Mouse (Mus musculus) Patski (cell line): ENCODE results near the gene Actr10. TPM values are rescaled to one million over a fixed set of nuclear protein-coding genes. Genes with fewer than 3 reads are reported as not detected.

Source experiments
- ATAC-seq: fragments of 100-300 bp; one replicate; pipeline ENCODE4 v1.8.0; 2021
- CTCF ChIA-PET: fragments of 350-600 bp; sonication (Branson Sonifier 250); formaldehyde crosslinking; loops from one replicate; lab custom pipeline; 2022; ENCODE audit warnings: inconsistent platforms; lab: Charles Lee
- POLR2A ChIA-PET: fragments of 350-600 bp; sonication (Branson Sonifier 250); formaldehyde crosslinking; loops from one replicate; lab custom pipeline; 2022; ENCODE audit warnings: antibody characterized with exemption, inconsistent platforms; lab: Charles Lee
- DNase-seq: peaks from one replicate; pipeline ENCODE4 v3.0.0-alpha.2; 2011; ENCODE audit warnings: low read depth, low spot score
- H3K27me3 ChIP-seq: fragments of 371-371 bp; one replicate; pipeline ENCODE4 v1.5.1; 2021
- CTCF ChIP-seq: fragments of 100-300 bp; IDR thresholded peaks from one replicate; pipeline ENCODE4 v1.5.1; 2021
- in situ Hi-C: fragments of 300-500 bp; cut with MboI; formaldehyde crosslinking; loops from 3 replicates; pipeline ENCODE4 v1.11.1; 2018; ENCODE audit warnings: low pct_unique_long_range_greater_than_20kb, mixed read lengths
- polyA plus RNA-seq: library from polyadenylated mRNA; unstranded; gene quantifications from one replicate; pipeline ENCODE4 v1.2.3, GENCODE M21; 2021

Gene Actr10
- polyA plus RNA-seq, 1 experiment from 2014 or later, result 203 TPM

DNA sequence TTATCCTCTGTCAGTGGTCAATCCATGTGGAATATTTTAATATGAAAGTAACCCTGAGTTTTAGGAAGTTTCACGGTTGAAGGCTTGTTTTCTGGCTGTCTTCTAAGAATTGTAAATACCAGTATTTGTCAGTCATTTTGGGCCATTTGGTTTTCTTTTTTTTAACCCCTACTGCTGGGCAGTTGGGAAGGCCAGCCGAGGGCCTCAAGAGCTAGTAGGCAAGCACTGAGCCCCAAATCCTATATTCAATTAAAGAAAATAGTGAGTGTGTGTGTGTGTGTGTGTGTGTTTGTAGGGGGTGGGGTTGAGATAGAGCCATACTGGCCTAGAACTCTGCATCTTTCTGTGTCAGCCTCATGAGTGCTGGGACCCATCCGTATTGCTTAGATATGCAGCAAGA, 38.2 kb downstream of the Actr10 start:
- CTCF ChIA-PET, result interaction anchor here (1.3 kb wide), 1 partner anchor 9 kb away, joined by 5 read pairs; no protein-coding TSS in a partner anchor

DNA sequence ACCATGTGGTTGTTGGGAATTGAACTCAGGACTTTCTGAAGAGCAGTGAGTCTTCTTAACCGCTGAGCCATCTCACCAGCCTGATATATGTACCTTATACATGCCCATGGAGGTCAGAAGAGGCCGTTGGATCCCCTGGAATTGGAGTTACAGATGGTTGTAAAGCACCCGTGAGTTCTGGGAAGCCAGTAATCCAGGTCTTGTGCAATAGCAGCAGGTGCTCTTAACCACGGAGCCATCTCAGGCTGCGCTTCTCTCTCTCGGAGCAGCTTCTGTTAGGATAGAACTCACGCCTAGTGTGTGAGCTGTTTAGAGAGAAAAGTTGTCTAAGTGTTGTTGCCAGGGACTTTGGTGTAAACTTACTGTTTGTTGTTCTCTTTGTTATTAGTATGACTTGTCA, 40.7 kb downstream of the Actr10 start:
- CTCF ChIA-PET, result no interaction called here
- no peak for ATAC-seq
- POLR2A ChIA-PET, result interaction anchor here (0.7 kb wide), 1 partner anchor 27 kb away, joined by 4 read pairs; no protein-coding TSS in a partner anchor
- TF ChIP-seq CTCF, result no peak
- DNase-seq, result no peak
- no peaks in the 10 kb centered on the region for H3K27me3 ChIP-seq
- in situ Hi-C loops, result no loop called here

More for the DNA sequence above, 38.2 kb downstream of the Actr10 start:
- DNase-seq (no peak), ATAC-seq (no peak)
- H3K27me3 ChIP-seq, result no peaks in the 10 kb centered on the region
- POLR2A ChIA-PET, result interaction anchor here (0.6 kb wide), 1 partner anchor 1405 kb away, joined by 3 read pairs; no protein-coding TSS in a partner anchor
- no peak for TF ChIP-seq CTCF
- in situ Hi-C loops, result no loop called here

DNA sequence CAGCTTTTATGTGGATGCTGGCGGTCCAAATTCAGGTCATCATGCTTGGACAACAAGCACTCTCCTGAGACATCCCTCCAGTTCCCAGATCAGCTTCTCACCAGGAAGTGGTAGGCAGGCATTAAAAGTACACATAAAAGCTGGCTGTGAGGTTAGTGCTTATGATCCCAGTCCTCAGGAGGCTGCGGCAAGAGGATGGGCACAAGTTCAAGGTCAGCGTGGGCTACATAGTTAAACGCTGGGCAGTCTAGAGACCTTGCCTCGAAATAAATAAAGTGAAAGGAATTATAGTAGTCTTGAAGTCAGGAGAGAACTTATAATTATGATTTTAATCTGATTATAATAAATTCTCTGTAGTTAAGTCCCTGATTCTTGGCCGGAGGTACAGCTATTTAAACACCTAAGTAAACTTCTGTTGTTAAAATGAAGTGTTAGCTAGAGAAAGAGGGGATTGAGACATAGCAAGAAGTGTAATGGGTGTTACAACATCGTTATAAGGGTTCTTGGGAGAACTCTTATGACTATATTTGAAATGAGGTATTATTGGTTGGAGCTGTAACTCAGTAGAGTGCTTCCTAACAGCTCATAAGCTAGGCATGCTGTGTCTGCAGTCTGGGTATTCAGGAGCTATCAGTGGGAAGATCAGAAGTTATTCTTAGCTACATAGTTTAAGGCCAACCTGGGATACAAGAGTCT, 47.3 kb downstream of the Actr10 start:
- DNase-seq, result no peak

GRCm38 (mm10) chr12:70997225-70997624, 59.6 kb downstream of the Actr10 start:
- ATAC-seq (no peak), DNase-seq (no peak)
- ChIA-PET CTCF (no interaction called here), POLR2A (interaction anchor here (0.6 to 1.1 kb wide), 3 partner anchors 13 to 65 kb away, joined by 3 to 6 read pairs (median 4); no protein-coding TSS in a partner anchor)
- TF ChIP-seq CTCF, result no peak
- in situ Hi-C loops, result no loop called here
- no peaks in the 10 kb centered on the region for H3K27me3 ChIP-seq

More for the DNA sequence above, 47.3 kb downstream of the Actr10 start:
- TF ChIP-seq CTCF, result no peak
- H3K27me3 ChIP-seq, result no peaks in the 10 kb centered on the region
- POLR2A ChIA-PET, result interaction anchor here (1.5 kb wide), 1 partner anchor 12 kb away, joined by 3 read pairs; no protein-coding TSS in a partner anchor
- in situ Hi-C loops, result no loop called here
- CTCF ChIA-PET, result interaction anchor here (1.0 to 1.3 kb wide), 2 partner anchors 9 to 15 kb away, joined by 3 to 5 read pairs; no protein-coding TSS in a partner anchor
- ATAC-seq, result no peak

DNA sequence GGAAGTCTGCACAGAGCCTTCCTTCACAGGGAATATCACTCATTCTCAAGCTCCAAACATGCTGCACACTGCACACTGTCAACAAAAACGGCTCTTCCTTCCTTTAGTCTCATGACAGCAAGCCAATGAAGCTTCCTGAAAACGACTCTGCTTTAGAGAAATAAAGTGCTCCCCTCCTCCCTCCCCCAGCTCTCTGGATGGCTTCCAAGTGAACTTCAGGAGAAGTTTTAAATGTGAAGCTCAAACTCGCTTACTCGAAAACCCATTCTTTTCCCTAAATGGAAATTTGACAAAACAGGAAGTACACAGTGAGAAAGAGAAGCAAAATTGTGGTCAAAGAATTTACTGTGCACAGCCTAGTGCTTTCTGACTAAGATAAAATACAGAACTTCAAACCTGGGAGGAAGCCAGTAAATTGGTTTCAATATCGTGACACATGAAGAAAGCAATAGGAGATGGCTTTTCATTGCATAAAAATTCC, 61.8 kb downstream of the Actr10 start:
- no peaks in the 10 kb centered on the region for H3K27me3 ChIP-seq
- no peak for TF ChIP-seq CTCF
- ChIA-PET POLR2A (interaction anchor here (0.5 to 0.6 kb wide), 2 partner anchors 18 to 311 kb away, joined by 3 to 4 read pairs; no protein-coding TSS in a partner anchor), CTCF (no interaction called here)
- DNase-seq (no peak), ATAC-seq (no peak)
- in situ Hi-C loops, result no loop called here

DNA sequence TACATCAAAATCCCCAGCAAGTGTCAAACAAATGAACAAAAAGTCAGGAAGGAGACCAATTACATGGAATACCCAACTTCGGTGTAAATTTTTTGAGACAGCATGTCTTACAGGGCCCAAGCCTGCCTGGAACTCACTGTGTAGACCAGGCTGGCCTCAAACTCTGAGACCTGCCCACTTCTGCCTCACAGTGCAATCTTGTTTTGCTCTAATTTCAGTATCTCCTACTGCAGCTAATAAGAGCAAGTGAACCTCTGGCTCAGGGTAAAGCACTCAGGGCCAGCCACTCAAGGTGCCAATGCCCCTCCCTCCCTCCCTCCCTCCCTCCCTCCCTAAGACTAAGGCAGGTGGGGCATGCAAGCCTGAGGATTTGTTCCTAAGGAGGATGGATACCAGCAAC, 62.7 kb downstream of the Actr10 start:
- H3K27me3 ChIP-seq, result no peaks in the 10 kb centered on the region
- no peak for TF ChIP-seq CTCF
- ATAC-seq, result no peak
- CTCF ChIA-PET, result no interaction called here
- DNase-seq, result no peak
- in situ Hi-C loops, result no loop called here
- POLR2A ChIA-PET, result no interaction called here

DNA sequence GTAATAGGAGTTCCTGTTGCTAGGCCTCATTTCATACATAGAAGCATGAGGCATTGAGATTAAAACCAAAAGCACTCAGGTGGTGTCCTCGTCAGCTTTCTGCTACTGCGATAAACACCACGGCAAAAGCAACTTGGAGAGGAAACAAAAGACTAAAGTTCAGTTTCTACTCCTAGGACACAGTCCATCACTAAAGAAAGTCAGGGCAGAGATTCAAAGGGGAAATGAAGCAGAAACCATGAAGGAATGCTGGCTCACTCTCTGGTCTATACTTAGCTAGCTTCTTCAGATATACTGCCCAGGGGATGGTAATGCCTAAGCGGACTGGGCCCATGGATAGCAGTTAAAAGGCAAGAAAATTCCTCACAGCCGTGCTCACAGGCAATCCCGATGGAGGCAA, 63.8 kb downstream of the Actr10 start:
- no peak for ATAC-seq
- no peak for TF ChIP-seq CTCF
- no peaks in the 10 kb centered on the region for H3K27me3 ChIP-seq
- POLR2A ChIA-PET, result no interaction called here
- CTCF ChIA-PET, result no interaction called here
- no peak for DNase-seq
- in situ Hi-C loops, result no loop called here

DNA sequence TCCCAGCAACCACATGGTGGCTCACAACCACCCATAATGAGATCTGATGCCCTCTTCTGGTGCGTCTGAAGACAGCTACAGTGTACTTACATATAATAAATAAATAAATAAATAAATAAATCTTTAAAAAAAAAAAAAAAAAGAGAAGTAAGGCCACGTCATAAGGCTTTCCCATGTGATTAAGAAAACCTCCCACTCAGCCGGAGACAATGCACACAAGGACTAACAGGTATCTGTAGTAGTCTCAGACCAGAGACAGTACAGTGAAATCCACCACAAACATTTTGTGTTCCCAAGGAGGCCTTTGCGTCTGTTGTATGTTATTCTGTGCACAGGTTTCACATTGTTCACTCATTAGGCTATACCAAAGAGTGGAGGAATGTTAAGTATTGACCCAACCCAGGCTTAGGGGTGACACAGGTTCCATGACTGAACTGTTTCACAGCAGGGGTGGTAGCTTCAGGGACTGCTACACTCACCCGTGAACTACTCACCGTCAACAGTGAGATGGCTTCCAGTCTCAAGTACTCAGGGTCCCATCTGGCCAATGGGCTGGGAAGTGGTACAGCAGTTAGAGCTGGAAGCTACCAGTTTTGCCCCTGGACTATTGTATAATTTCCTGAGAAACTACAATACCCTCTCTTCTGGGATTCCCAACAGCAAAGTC, 66.2 kb downstream of the Actr10 start:
- POLR2A ChIA-PET, result no interaction called here
- no peak for ATAC-seq
- in situ Hi-C loops, result no loop called here
- DNase-seq, result no peak
- H3K27me3 ChIP-seq, result no peaks in the 10 kb centered on the region
- no peak for TF ChIP-seq CTCF
- CTCF ChIA-PET, result no interaction called here

DNA sequence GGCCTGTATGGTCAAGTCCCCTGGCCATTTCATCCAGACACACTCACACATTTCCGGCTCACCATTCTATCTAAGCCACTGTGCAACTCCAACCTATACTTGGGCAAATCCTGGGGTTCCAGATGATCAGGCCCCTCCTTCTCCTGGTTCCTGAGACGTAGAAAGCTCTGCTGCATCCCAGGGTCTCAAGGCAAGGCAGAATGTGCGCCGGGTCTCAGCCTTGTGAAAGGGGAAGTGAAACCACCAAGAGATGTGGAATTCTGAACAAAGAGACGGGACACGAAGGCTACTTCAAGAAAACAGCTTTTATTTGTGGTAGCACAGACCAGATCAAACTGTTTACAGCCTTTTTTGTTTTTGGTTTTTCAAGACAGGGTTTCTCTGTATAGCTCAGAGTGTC, 68.5 kb downstream of the Actr10 start:
- POLR2A ChIA-PET, result interaction anchor here (0.6 kb wide), 1 partner anchor 22 kb away, joined by 4 read pairs; no protein-coding TSS in a partner anchor
- CTCF ChIA-PET, result no interaction called here

DNA sequence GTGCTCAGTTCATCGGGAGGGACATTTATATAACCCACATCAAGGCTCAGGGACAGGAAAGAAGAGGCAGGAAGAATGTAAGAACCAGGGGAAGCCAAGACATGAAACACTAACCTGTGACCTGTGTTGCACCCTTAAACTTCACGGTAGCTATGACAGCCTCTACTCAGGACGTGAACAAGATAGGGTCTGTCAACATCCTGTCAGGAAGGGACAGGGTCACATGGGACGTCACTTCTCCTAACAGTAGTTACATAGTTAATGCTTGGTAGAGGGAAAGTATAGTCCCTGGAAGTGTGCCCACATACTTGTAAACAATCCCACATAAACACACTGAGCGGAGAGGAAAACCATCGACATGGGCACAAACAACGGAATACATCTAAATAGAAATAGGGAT, 69.2 kb downstream of the Actr10 start:
- no peaks in the 10 kb centered on the region for H3K27me3 ChIP-seq
- ATAC-seq, result no peak
- in situ Hi-C loops, result no loop called here
- ChIA-PET POLR2A (no interaction called here), CTCF (no interaction called here)
- TF ChIP-seq CTCF, result no peak
- no peak for DNase-seq

More for the DNA sequence above, 68.5 kb downstream of the Actr10 start:
- in situ Hi-C loops, result no loop called here
- TF ChIP-seq CTCF, result no peak
- no peak for ATAC-seq
- DNase-seq, result no peak
- no peaks in the 10 kb centered on the region for H3K27me3 ChIP-seq

DNA sequence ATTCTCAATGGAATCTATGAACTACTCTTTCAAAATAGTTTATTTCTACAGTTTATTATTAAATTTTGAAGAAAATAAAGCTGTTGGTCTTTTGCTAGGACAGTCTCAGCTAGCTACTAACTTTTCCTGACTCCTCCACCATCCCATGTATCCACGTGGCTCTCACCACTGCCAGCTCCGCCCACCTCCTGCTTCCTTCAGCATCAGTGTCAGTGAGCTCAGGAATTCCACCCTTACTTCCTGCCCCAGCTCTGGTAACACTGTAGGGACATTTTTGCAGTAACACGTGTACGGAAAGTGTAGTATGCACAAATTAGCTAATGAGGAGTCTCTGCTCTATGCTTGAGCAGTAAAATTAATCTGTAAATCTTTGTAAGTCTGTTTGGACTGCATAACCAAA, 72.1 kb downstream of the Actr10 start:
- H3K27me3 ChIP-seq, result no peaks in the 10 kb centered on the region
- no peak for TF ChIP-seq CTCF
- DNase-seq (no peak), ATAC-seq (no peak)
- POLR2A ChIA-PET, result no interaction called here
- CTCF ChIA-PET, result no interaction called here
- in situ Hi-C loops, result no loop called here

Other genes with a start within 250 kb of the Actr10 start
- gene Frmd6, start 112.3 kb upstream of the Actr10 start, polyA plus RNA-seq, result 79.3 TPM
- gene Psma3, start 36.8 kb downstream of the Actr10 start, polyA plus RNA-seq, result 201 TPM
- gene Arid4a, start 78.1 kb downstream of the Actr10 start, polyA plus RNA-seq, result 17.3 TPM
- not detected for gene Tomm20l, start 173.6 kb downstream of the Actr10 start, polyA plus RNA-seq
- 52.0 TPM for gene Timm9, start 198.8 kb downstream of the Actr10 start, polyA plus RNA-seq
- gene 2700049A03Rik, start 199.0 kb downstream of the Actr10 start, polyA plus RNA-seq, result 7.5 TPM